Mouse (Mus musculus): ENCODE results near the gene Gm9945. TPM values are rescaled to one million over a fixed set of nuclear protein-coding genes. Genes with fewer than 3 reads are reported as not detected.

The Gm9945 gene
- polyA plus RNA-seq, 1 experiment: not detected

DNA sequence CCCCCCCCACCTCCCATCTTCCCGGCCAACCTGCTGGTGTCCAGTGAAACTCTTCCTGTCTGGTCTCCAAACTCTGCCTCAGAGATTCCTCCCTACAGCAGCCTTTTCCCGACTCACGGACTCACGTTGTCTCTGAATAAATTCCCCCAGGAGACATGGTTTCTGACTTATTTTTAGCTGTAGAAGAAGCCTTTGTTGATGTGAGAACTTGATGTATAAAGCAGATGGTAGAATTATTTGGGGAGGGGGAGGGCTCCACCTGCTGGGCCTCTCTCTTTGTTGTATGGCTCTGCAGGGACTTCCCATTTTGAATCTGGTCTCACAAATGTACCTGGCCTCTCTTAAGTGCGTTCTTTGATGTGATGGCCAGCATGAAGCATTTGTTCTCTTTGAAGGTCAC, 30.4 kb downstream of the Gm9945 start:
- Histone ChIP-seq H3K9me3 (replicated peaks; ENCODE audit: control insufficient read depth, insufficient read depth, low read length, poor library complexity, severe bottlenecking) (no peaks in the 10 kb centered on the region), H3K27me3 (ENCODE audit: control insufficient read depth, insufficient read depth, low read length, poor library complexity, severe bottlenecking) (no peaks in the 10 kb centered on the region), H3K4me3 (ENCODE audit: low read depth, low read length) (no peak overlapping the region), H3K27ac (ENCODE audit: insufficient read depth, low read length) (no peak overlapping the region), H3K4me1 (ENCODE audit: control insufficient read depth, insufficient read depth, low read length) (peaks cover 2% of the 10 kb centered on the region), H3K36me3 (ENCODE audit: control insufficient read depth, insufficient read depth, low read length, poor library complexity, severe bottlenecking) (no peaks in the 10 kb centered on the region), H3K9ac (ENCODE audit: low read depth, poor library complexity, severe bottlenecking) (no peak overlapping the region)
- TF ChIP-seq EP300 (IDR thresholded peaks at IDR 0.05; ENCODE audit: insufficient read depth, low read depth, low read length): no peak
- TF ChIP-seq CTCF (IDR thresholded peaks at IDR 0.05; ENCODE audit: low read depth, low read length): no peak
- no peak for TF ChIP-seq POLR2A (IDR thresholded peaks at IDR 0.05; ENCODE audit: insufficient read depth, low read length)

- Histone ChIP-seq H3K9me3 (replicated peaks; ENCODE audit: control insufficient read depth, insufficient read depth, low read length, poor library complexity, severe bottlenecking) (no peaks in the 10 kb centered on the region), H3K4me3 (ENCODE audit: low read depth, low read length) (no peak overlapping the region), H3K4me1 (ENCODE audit: control insufficient read depth, insufficient read depth, low read length) (no peaks in the 10 kb centered on the region), H3K27me3 (ENCODE audit: control insufficient read depth, insufficient read depth, low read length, poor library complexity, severe bottlenecking) (no peaks in the 10 kb centered on the region), H3K36me3 (ENCODE audit: control insufficient read depth, insufficient read depth, low read length, poor library complexity, severe bottlenecking) (no peaks in the 10 kb centered on the region), H3K9ac (ENCODE audit: low read depth, poor library complexity, severe bottlenecking) (no peak overlapping the region), H3K27ac (ENCODE audit: insufficient read depth, low read length) (no peak overlapping the region)
- no peak for TF ChIP-seq EP300 (IDR thresholded peaks at IDR 0.05; ENCODE audit: insufficient read depth, low read depth, low read length)
- TF ChIP-seq CTCF (IDR thresholded peaks at IDR 0.05; ENCODE audit: low read depth, low read length): no peak
- TF ChIP-seq POLR2A (IDR thresholded peaks at IDR 0.05; ENCODE audit: insufficient read depth, low read length): no peak
These were observed 37.0 kb downstream of the Gm9945 start for GRCm38 (mm10) chr11:53516775-53517627.

GRCm38 (mm10) chr11:53518759-53519158, 38.8 kb downstream of the Gm9945 start:
- H3K4me1 ChIP-seq (ENCODE audit: control insufficient read depth, insufficient read depth, low read length): peaks cover 5% of the 10 kb centered on the region
- H3K36me3 ChIP-seq (ENCODE audit: control insufficient read depth, insufficient read depth, low read length, poor library complexity, severe bottlenecking): no peaks in the 10 kb centered on the region
- peak overlapping the region; percentile 92 for H3K9ac ChIP-seq (ENCODE audit: low read depth, poor library complexity, severe bottlenecking)
- H3K27ac ChIP-seq (ENCODE audit: insufficient read depth, low read length): no peak overlapping the region
- H3K9me3 ChIP-seq (replicated peaks; ENCODE audit: control insufficient read depth, insufficient read depth, low read length, poor library complexity, severe bottlenecking): no peaks in the 10 kb centered on the region
- H3K4me3 ChIP-seq (ENCODE audit: low read depth, low read length): no peak overlapping the region
- H3K27me3 ChIP-seq (ENCODE audit: control insufficient read depth, insufficient read depth, low read length, poor library complexity, severe bottlenecking): no peaks in the 10 kb centered on the region
- TF ChIP-seq POLR2A (IDR thresholded peaks at IDR 0.05; ENCODE audit: insufficient read depth, low read length) (no peak), EP300 (IDR thresholded peaks at IDR 0.05; ENCODE audit: insufficient read depth, low read depth, low read length) (no peak), CTCF (IDR thresholded peaks at IDR 0.05; ENCODE audit: low read depth, low read length) (no peak)

DNA sequence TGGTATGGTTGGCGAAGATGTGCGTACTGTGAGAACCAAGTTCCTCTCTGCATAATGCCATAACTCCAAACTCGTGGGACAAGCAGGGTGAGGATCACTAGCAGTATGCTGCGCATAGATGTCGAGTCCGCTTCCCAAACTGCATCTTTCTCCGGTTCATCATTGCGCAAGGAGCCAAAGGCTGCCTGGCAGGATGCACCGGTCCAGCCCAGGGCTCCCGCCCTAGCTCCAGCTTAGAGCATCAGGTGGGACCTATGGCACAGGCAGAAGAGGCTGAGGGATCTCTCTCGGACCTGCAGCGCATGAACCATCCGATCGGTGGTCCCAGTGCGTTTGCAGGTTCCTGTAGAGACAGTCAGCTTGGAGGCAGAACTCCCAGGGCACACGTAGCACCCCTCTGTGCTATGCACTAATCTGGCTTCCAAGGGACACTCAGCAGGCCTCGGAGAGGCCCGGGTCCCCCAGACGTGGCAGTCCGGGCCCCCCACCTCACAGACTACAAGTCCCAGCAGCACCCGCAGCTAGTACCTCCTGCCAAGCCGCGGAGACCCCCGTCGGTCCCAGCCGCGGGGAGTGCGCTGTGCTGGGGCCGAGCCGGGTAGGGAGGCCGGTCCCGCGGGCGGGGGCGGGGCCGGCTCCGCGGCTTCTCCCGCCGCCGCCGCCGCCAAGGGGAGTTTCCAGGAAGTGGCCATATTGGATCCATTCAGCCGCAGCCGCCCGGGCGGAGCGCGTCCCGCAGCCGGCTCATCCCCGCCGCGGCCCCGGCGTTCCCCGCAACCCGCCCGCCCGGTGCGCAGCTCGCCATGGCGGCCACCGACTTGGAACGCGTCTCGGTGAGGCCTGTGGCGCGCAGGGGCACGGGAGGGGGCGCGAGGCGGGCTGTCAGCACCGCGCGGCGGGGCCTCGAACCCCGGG, 39.5 kb downstream of the Gm9945 start, which contains the start of gene Sept8:
TSS of gene Sept8 (plus strand) at position 51 of the 915 bp plus-strand sequence.
- Histone ChIP-seq H3K27ac (ENCODE audit: insufficient read depth, low read length) (no peak within 1 kb of the TSS), H3K27me3 (ENCODE audit: control insufficient read depth, insufficient read depth, low read length, poor library complexity, severe bottlenecking) (no peaks in the 10 kb centered on the region), H3K9ac (ENCODE audit: low read depth, poor library complexity, severe bottlenecking) (peak within 1 kb of the TSS; percentile 92), H3K9me3 (replicated peaks; ENCODE audit: control insufficient read depth, insufficient read depth, low read length, poor library complexity, severe bottlenecking) (no peaks in the 10 kb centered on the region), H3K4me3 (ENCODE audit: low read depth, low read length) (peak within 1 kb of the TSS; percentile 76), H3K4me1 (ENCODE audit: control insufficient read depth, insufficient read depth, low read length) (peaks cover 5% of the 10 kb centered on the region), H3K36me3 (ENCODE audit: control insufficient read depth, insufficient read depth, low read length, poor library complexity, severe bottlenecking) (no peaks in the 10 kb centered on the region)
- no peak for TF ChIP-seq POLR2A (IDR thresholded peaks at IDR 0.05; ENCODE audit: insufficient read depth, low read length)
- TF ChIP-seq CTCF (IDR thresholded peaks at IDR 0.05; ENCODE audit: low read depth, low read length): no peak
- no peak for TF ChIP-seq EP300 (IDR thresholded peaks at IDR 0.05; ENCODE audit: insufficient read depth, low read depth, low read length)

- TF ChIP-seq CTCF (IDR thresholded peaks at IDR 0.05; ENCODE audit: low read depth, low read length): no peak
- no peak for TF ChIP-seq POLR2A (IDR thresholded peaks at IDR 0.05; ENCODE audit: insufficient read depth, low read length)
- no peak for TF ChIP-seq EP300 (IDR thresholded peaks at IDR 0.05; ENCODE audit: insufficient read depth, low read depth, low read length)
- Histone ChIP-seq H3K9me3 (replicated peaks; ENCODE audit: control insufficient read depth, insufficient read depth, low read length, poor library complexity, severe bottlenecking) (no peaks in the 10 kb centered on the region), H3K36me3 (ENCODE audit: control insufficient read depth, insufficient read depth, low read length, poor library complexity, severe bottlenecking) (no peaks in the 10 kb centered on the region), H3K27ac (ENCODE audit: insufficient read depth, low read length) (no peak overlapping the region), H3K27me3 (ENCODE audit: control insufficient read depth, insufficient read depth, low read length, poor library complexity, severe bottlenecking) (no peaks in the 10 kb centered on the region), H3K4me1 (ENCODE audit: control insufficient read depth, insufficient read depth, low read length) (peaks cover 5% of the 10 kb centered on the region), H3K9ac (ENCODE audit: low read depth, poor library complexity, severe bottlenecking) (peak overlapping the region; percentile 92), H3K4me3 (ENCODE audit: low read depth, low read length) (peak overlapping the region; percentile 76)
These were observed 40.4 kb downstream of the Gm9945 start for GRCm38 (mm10) chr11:53520122-53520978.
